Mouse (Mus musculus): ENCODE data around the gene Adgrb3. TPM values are rescaled to one million over a fixed set of nuclear protein-coding genes. Genes with fewer than 3 reads are reported as not detected.

Gene Adgrb3
- polyA plus RNA-seq, 1 experiment from 2014 or later: 25.6 TPM

- no peak overlapping the region for H3K4me2 ChIP-seq
- no peaks in the 10 kb centered on the region for H3K36me3 ChIP-seq (ENCODE audit: poor library complexity, severe bottlenecking)
- no peak overlapping the region for H3K4me3 ChIP-seq
- 83% methylated on average over 6 of the region's 6 CpGs for WGBS
- H3K27me3 ChIP-seq: no peaks in the 10 kb centered on the region
- H3K27ac ChIP-seq: no peak overlapping the region
- H3K9me3 ChIP-seq (replicated peaks): no peaks in the 10 kb centered on the region
- H3K9ac ChIP-seq: no peak overlapping the region
- H3K4me1 ChIP-seq: 0 out of 2 replicates have a peak, but pooled peaks cover 5% of the 10 kb centered on the region
- ATAC-seq: no peak
These were observed 665.9 kb downstream of the Adgrb3 start for GRCm38 (mm10) chr1:25163561-25163960.

GRCm38 (mm10) chr1:25146206-25146605 is 683.3 kb downstream of the Adgrb3 start:
- H3K4me3 ChIP-seq: no peak overlapping the region
- H3K4me2 ChIP-seq: no peak overlapping the region
- no peak for ATAC-seq
- no peaks in the 10 kb centered on the region for H3K9me3 ChIP-seq (replicated peaks)
- H3K36me3 ChIP-seq (ENCODE audit: poor library complexity, severe bottlenecking): no peaks in the 10 kb centered on the region
- H3K4me1 ChIP-seq: no peaks in the 10 kb centered on the region
- no peak overlapping the region for H3K9ac ChIP-seq
- H3K27ac ChIP-seq: no peak overlapping the region
- no peaks in the 10 kb centered on the region for H3K27me3 ChIP-seq
- WGBS: 75% methylated on average over 3 of the region's 3 CpGs

GRCm38 (mm10) chr1:25132150-25132824 is 697.2 kb downstream of the Adgrb3 start:
- no peak overlapping the region for H3K27ac ChIP-seq
- no peaks in the 10 kb centered on the region for H3K27me3 ChIP-seq
- 28% methylated on average over 4 of the region's 4 CpGs for WGBS
- H3K9ac ChIP-seq: no peak overlapping the region
- H3K4me1 ChIP-seq: no peaks in the 10 kb centered on the region
- H3K4me3 ChIP-seq: no peak overlapping the region
- H3K9me3 ChIP-seq (replicated peaks): no peaks in the 10 kb centered on the region
- no peaks in the 10 kb centered on the region for H3K36me3 ChIP-seq (ENCODE audit: poor library complexity, severe bottlenecking)
- ATAC-seq: 0 out of 2 replicates have a peak, but pooled peaks have one; percentile 57
- H3K4me2 ChIP-seq: no peak overlapping the region

GRCm38 (mm10) chr1:25115512-25115911 is 714.0 kb downstream of the Adgrb3 start:
- H3K9ac ChIP-seq: no peak overlapping the region
- H3K4me1 ChIP-seq: no peaks in the 10 kb centered on the region
- WGBS: 81% methylated on average over 11 of the region's 11 CpGs
- no peaks in the 10 kb centered on the region for H3K9me3 ChIP-seq (replicated peaks)
- no peak overlapping the region for H3K4me3 ChIP-seq
- H3K27me3 ChIP-seq: no peaks in the 10 kb centered on the region
- H3K27ac ChIP-seq: no peak overlapping the region
- H3K36me3 ChIP-seq (ENCODE audit: poor library complexity, severe bottlenecking): peaks cover 5% of the 10 kb centered on the region; the same call in 1 of the 2 replicates
- no peak overlapping the region for H3K4me2 ChIP-seq
- ATAC-seq: no peak

- no peak overlapping the region for H3K4me3 ChIP-seq
- H3K9me3 ChIP-seq (replicated peaks): no peaks in the 10 kb centered on the region
- no peak overlapping the region for H3K9ac ChIP-seq
- H3K4me2 ChIP-seq: no peak overlapping the region
- ATAC-seq: peak; percentile 77
- 27% methylated on average over 3 of the region's 3 CpGs for WGBS
- H3K27ac ChIP-seq: peak overlapping the region; percentile 15; the same call in 1 of the 2 replicates
- no peaks in the 10 kb centered on the region for H3K27me3 ChIP-seq
- H3K36me3 ChIP-seq (ENCODE audit: poor library complexity, severe bottlenecking): peaks cover 5% of the 10 kb centered on the region; the same call in 1 of the 2 replicates
- H3K4me1 ChIP-seq: peaks cover 18% of the 10 kb centered on the region
These were observed 721.9 kb downstream of the Adgrb3 start for GRCm38 (mm10) chr1:25107500-25108101.

- 84% methylated on average over 6 of the region's 6 CpGs for WGBS
- ATAC-seq: no peak
- Histone ChIP-seq H3K27me3 (no peaks in the 10 kb centered on the region), H3K4me1 (peaks cover 18% of the 10 kb centered on the region), H3K27ac (no peak overlapping the region), H3K4me2 (no peak overlapping the region), H3K9ac (no peak overlapping the region), H3K4me3 (no peak overlapping the region), H3K36me3 (ENCODE audit: poor library complexity, severe bottlenecking) (peaks cover 5% of the 10 kb centered on the region; the same call in 1 of the 2 replicates), H3K9me3 (replicated peaks) (no peaks in the 10 kb centered on the region)
These were observed 722.8 kb downstream of the Adgrb3 start for GRCm38 (mm10) chr1:25106679-25107078.

GRCm38 (mm10) chr1:25105367-25105766 is 724.1 kb downstream of the Adgrb3 start:
- H3K4me3 ChIP-seq: no peak overlapping the region
- no peak overlapping the region for H3K9ac ChIP-seq
- peaks cover 18% of the 10 kb centered on the region for H3K4me1 ChIP-seq
- 61% methylated on average over 4 of the region's 4 CpGs for whole genome bisulfite sequencing
- ATAC-seq: peak; percentile 60
- no peak overlapping the region for H3K27ac ChIP-seq
- no peaks in the 10 kb centered on the region for H3K27me3 ChIP-seq
- H3K9me3 ChIP-seq (replicated peaks): no peaks in the 10 kb centered on the region
- H3K36me3 ChIP-seq (ENCODE audit: poor library complexity, severe bottlenecking): no peaks in the 10 kb centered on the region
- H3K4me2 ChIP-seq: no peak overlapping the region

- Histone ChIP-seq H3K4me1 (peaks cover 37% of the 10 kb centered on the region), H3K27ac (peak overlapping the region; percentile 51), H3K9ac (no peak overlapping the region), H3K4me2 (0 out of 2 replicates have a peak overlapping the region, but pooled peaks have one; percentile 12), H3K27me3 (no peaks in the 10 kb centered on the region), H3K9me3 (replicated peaks) (no peaks in the 10 kb centered on the region), H3K4me3 (no peak overlapping the region), H3K36me3 (ENCODE audit: poor library complexity, severe bottlenecking) (peaks cover 3% of the 10 kb centered on the region; the same call in 1 of the 2 replicates)
- ATAC-seq: peak; percentile 46; the same call in 1 of the 2 replicates
- WGBS: 5% methylated on average over 5 of the region's 5 CpGs
These were observed 741.3 kb downstream of the Adgrb3 start for GRCm38 (mm10) chr1:25088010-25088719.

- no peak overlapping the region for H3K4me3 ChIP-seq
- WGBS: 45% methylated on average over 14 of the region's 14 CpGs
- H3K36me3 ChIP-seq (ENCODE audit: poor library complexity, severe bottlenecking): peaks cover 3% of the 10 kb centered on the region; the same call in 1 of the 2 replicates
- no peak overlapping the region for H3K9ac ChIP-seq
- H3K9me3 ChIP-seq (replicated peaks): no peaks in the 10 kb centered on the region
- peaks cover 37% of the 10 kb centered on the region for H3K4me1 ChIP-seq
- ATAC-seq: peak; percentile 83
- peak overlapping the region; percentile 36 for H3K4me2 ChIP-seq
- peak overlapping the region; percentile 69 for H3K27ac ChIP-seq
- no peaks in the 10 kb centered on the region for H3K27me3 ChIP-seq
These were observed 743.7 kb downstream of the Adgrb3 start for GRCm38 (mm10) chr1:25085616-25086372.

- H3K4me2 ChIP-seq: no peak overlapping the region
- H3K9me3 ChIP-seq (replicated peaks): no peaks in the 10 kb centered on the region
- 61% methylated on average over 8 of the region's 8 CpGs for WGBS
- no peak overlapping the region for H3K4me3 ChIP-seq
- no peaks in the 10 kb centered on the region for H3K36me3 ChIP-seq (ENCODE audit: poor library complexity, severe bottlenecking)
- no peak overlapping the region for H3K9ac ChIP-seq
- H3K27me3 ChIP-seq: no peaks in the 10 kb centered on the region
- 0 out of 2 replicates have a peak, but pooled peaks have one; percentile 59 for ATAC-seq
- H3K4me1 ChIP-seq: peaks cover 22% of the 10 kb centered on the region
- H3K27ac ChIP-seq: no peak overlapping the region
These were observed 747.1 kb downstream of the Adgrb3 start for GRCm38 (mm10) chr1:25082377-25082776.

GRCm38 (mm10) chr1:25081265-25081849 is 748.1 kb downstream of the Adgrb3 start:
- H3K9me3 ChIP-seq (replicated peaks): no peaks in the 10 kb centered on the region
- H3K4me1 ChIP-seq: peaks cover 13% of the 10 kb centered on the region
- H3K36me3 ChIP-seq (ENCODE audit: poor library complexity, severe bottlenecking): no peaks in the 10 kb centered on the region
- no peak for ATAC-seq
- H3K4me3 ChIP-seq: no peak overlapping the region
- H3K9ac ChIP-seq: no peak overlapping the region
- 72% methylated on average over 4 of the region's 4 CpGs for WGBS
- no peaks in the 10 kb centered on the region for H3K27me3 ChIP-seq
- no peak overlapping the region for H3K27ac ChIP-seq
- H3K4me2 ChIP-seq: no peak overlapping the region
